Mouse (Mus musculus) stomach, postnatal 0 days (tissue): Measurements from ENCODE around the gene Atp2a2. TPM values are rescaled to one million over a fixed set of nuclear protein-coding genes. Genes with fewer than 3 reads are reported as not detected.

ENCODE experiments used
- ATAC-seq: fragments of 200-750 bp; cut with Nextera tagmentation; 2 replicates; pipeline ENCODE4 v1.8.0; 2017; ENCODE audit not compliant: low FRiP score, low TSS enrichment
- DNase-seq: peaks from one replicate; pipeline ENCODE4 v3.0.0-alpha.2; 2016; ENCODE audit warnings: low spot score
- H3K27ac ChIP-seq: fragments of 300-500 bp; sonication (generic); replicated peaks from 2 replicates; pipeline ENCODE4 v1.5.1; 2014; ENCODE audit warnings: mild to moderate bottlenecking, control low read depth
- H3K27me3 ChIP-seq: fragments of 300-500 bp; sonication (generic); 2 replicates; pipeline ENCODE4 v1.6.1; 2014; ENCODE audit warnings: low read length; ENCODE audit not compliant: control insufficient read depth, insufficient read depth
- H3K36me3 ChIP-seq: fragments of 300-500 bp; sonication (generic); 2 replicates; pipeline ENCODE4 v1.6.1; 2014; ENCODE audit warnings: low read length, mixed read lengths; ENCODE audit not compliant: control insufficient read depth, insufficient read depth
- H3K4me1 ChIP-seq: fragments of 300-500 bp; sonication (generic); replicated peaks from 2 replicates; pipeline ENCODE4 v1.6.1; 2014; ENCODE audit warnings: antibody characterized with exemption; ENCODE audit not compliant: control insufficient read depth, insufficient read depth
- H3K4me2 ChIP-seq: fragments of 300-500 bp; sonication (generic); replicated peaks from 2 replicates; pipeline ENCODE4 v1.6.1; 2014; ENCODE audit warnings: low read depth, mild to moderate bottlenecking, control low read depth, moderate library complexity
- H3K4me3 ChIP-seq: fragments of 300-500 bp; sonication (generic); 2 replicates; pipeline ENCODE4 v1.5.1; 2014; ENCODE audit warnings: low read depth, low read length, control low read depth
- H3K9ac ChIP-seq: fragments of 300-500 bp; sonication (generic); 2 replicates; pipeline ENCODE4 v1.6.1; 2014; ENCODE audit warnings: mild to moderate bottlenecking, low read length, control low read depth, mixed read lengths
- H3K9me3 ChIP-seq: fragments of 300-500 bp; sonication (generic); 2 replicates; pipeline ENCODE4 v1.6.1; 2016; ENCODE audit warnings: low read length; ENCODE audit not compliant: control insufficient read depth
- CTCF ChIP-seq: IDR thresholded peaks from 2 replicates; pipeline ENCODE4 v1.5.1; 2016; ENCODE audit warnings: antibody characterized with exemption, low read depth, mild to moderate bottlenecking, moderate library complexity
- EP300 ChIP-seq: optimal IDR thresholded peaks from 2 replicates; pipeline ENCODE3; 2016; ENCODE audit warnings: antibody characterized with exemption
- WGBS: fragments of 180-500 bp; shearing (Covaris S2); extraction: QIAGEN DNeasy Blood & Tissue Kit; methylation state at CpG from one replicate; pipeline ENCODE4 v1.1.7; 2014; 5-methylcytosine and 5-hydroxymethylcytosine counted together
- polyA plus RNA-seq: library from polyadenylated mRNA; unstranded; fragments of >200 nt; fragmentation: Nextera tagmentation; extraction: Ambion mirVana; gene quantifications from 2 replicates; pipeline ENCODE4 v1.2.1, GENCODE M21; 2015

Atp2a2 gene
- polyA plus RNA-seq, 1 experiment from 2014 or later: 24.0 TPM

DNA sequence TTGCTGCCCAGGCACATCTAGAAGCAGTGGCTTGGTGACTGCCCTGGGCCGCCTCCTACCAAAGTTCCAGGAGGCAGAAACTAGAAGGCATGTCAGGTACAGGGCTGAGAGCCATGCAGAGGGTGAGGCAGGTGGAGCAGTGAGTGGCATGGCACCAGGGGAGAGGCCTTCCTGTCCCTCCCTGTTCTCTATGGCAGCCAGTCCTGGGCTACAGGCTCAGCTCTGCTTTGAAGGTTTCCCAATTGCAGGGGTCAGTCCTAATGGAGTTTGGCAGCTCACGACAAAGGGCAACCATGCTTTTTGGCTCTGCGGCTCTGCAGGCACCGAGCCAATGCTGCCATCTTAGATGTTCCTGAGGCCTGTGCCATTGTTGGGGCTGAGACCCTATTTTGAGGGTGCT lies 47.6 kb downstream of the Atp2a2 start:
- H3K9me3 ChIP-seq: no peaks in the 10 kb centered on the region
- H3K4me1 ChIP-seq: no peaks in the 10 kb centered on the region
- DNase-seq: no peak
- H3K27me3 ChIP-seq: no peaks in the 10 kb centered on the region
- TF ChIP-seq CTCF (no peak), EP300 (no peak)
- H3K4me2 ChIP-seq: no peak overlapping the region
- no peak overlapping the region for H3K9ac ChIP-seq
- no peak for ATAC-seq
- H3K36me3 ChIP-seq: peaks cover 33% of the 10 kb centered on the region
- no peak overlapping the region for H3K4me3 ChIP-seq
- no peak overlapping the region for H3K27ac ChIP-seq
- 75% methylated on average over 4 of the region's 4 CpGs for WGBS

DNA sequence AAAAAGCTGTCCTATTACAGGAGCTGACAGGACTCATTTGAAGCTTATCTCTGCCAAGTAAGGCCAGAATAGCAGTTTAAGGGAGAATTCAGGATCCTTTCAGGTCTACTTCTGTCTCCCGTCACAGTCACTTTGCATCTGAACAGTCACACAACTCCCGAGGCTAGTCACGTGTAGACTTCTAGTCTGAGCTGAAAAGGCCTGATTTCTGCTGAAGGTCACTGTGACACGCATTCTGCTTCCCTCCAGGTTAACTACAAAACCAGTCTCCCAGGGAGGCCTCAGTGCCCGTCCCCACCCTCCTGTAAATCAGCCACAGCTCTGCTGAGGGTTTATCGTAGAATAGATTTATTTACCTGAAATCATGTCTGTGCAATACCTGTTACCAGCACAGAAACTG lies 48.8 kb downstream of the Atp2a2 start:
- Histone ChIP-seq H3K4me2 (no peak overlapping the region), H3K4me3 (no peak overlapping the region), H3K27ac (no peak overlapping the region), H3K9ac (no peak overlapping the region), H3K27me3 (no peaks in the 10 kb centered on the region), H3K4me1 (no peaks in the 10 kb centered on the region), H3K36me3 (peaks cover 21% of the 10 kb centered on the region), H3K9me3 (no peaks in the 10 kb centered on the region)
- no peak for TF ChIP-seq EP300
- no peak for ATAC-seq
- DNase-seq: no peak
- 72% methylated on average over 6 of the region's 6 CpGs for WGBS

DNA sequence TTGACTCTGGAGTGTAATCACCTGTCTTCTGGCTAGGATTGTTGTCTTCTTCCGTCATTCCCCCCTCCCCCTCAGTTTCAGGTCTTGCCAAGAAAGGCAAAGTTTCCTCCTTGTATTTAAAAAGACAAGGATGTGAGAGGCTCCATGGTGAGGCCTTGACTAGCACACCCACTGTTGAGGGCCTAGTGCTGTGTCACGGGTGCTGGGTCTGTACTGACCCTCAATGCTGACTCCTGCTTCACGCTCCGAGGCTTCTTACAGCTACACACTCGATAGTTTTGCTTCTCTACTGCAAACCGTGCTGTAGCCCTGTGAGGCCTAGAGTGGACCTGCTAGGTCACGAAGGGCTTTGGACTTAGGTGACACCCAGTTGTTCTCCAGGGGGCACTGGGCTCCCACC lies 49.8 kb downstream of the Atp2a2 start:
- H3K4me1 ChIP-seq: no peaks in the 10 kb centered on the region
- no peaks in the 10 kb centered on the region for H3K27me3 ChIP-seq
- WGBS: 70% methylated on average over 7 of the region's 7 CpGs
- H3K27ac ChIP-seq: no peak overlapping the region
- no peak overlapping the region for H3K9ac ChIP-seq
- peaks cover 16% of the 10 kb centered on the region for H3K36me3 ChIP-seq
- no peak overlapping the region for H3K4me3 ChIP-seq
- DNase-seq (no peak), ATAC-seq (no peak)
- no peak overlapping the region for H3K4me2 ChIP-seq
- TF ChIP-seq EP300 (no peak), CTCF (no peak)
- H3K9me3 ChIP-seq: no peaks in the 10 kb centered on the region

DNA sequence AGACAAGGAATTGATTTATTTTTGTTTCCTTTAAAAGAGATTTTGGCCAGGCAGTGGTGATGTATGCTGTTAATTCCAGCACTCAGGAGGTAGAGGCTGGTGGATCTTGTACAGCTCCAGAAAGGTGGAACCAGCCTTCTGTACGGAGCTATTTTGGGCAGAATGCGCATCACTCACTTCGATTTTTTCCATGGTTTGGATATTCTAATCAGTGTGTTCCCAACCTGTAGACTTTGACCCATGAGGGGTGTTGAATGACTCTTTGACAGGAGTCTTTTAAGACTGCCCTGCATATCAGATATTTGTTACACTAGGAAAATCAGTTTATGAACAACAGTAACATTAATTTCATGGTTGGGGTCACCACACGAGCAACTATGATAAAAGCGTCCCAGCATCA lies 50.7 kb downstream of the Atp2a2 start:
- no peak for DNase-seq
- no peak for ATAC-seq
- H3K4me1 ChIP-seq: no peaks in the 10 kb centered on the region
- peaks cover 16% of the 10 kb centered on the region for H3K36me3 ChIP-seq
- no peaks in the 10 kb centered on the region for H3K9me3 ChIP-seq
- no peak overlapping the region for H3K4me3 ChIP-seq
- TF ChIP-seq EP300 (no peak), CTCF (no peak)
- 74% methylated on average over 5 of the region's 5 CpGs for WGBS
- H3K4me2 ChIP-seq: no peak overlapping the region
- H3K9ac ChIP-seq: no peak overlapping the region
- H3K27ac ChIP-seq: 0 out of 2 replicates have a peak overlapping the region, but pooled peaks have one; percentile 24
- no peaks in the 10 kb centered on the region for H3K27me3 ChIP-seq

DNA sequence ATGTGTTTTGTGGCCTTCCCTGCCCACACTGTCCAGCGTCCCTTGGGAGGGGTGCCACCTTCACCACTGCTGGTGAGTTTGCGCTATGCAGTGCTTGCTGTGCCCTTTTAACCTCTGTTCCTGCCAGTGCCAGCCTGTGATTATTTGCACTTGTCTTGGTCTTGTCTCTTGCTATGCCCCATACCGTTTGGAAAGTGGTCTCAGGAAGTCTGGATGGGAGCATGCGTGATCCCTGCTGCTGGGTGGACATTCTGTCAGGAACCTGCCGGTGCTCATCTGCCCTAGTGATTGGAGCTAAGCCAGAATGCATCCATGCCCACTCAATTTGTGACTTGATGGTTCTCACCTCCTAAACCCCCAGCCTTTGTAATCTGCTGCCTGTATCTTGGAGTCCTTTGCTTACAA lies 51.1 kb downstream of the Atp2a2 start:
- Histone ChIP-seq H3K9ac (no peak overlapping the region), H3K4me3 (no peak overlapping the region), H3K4me2 (no peak overlapping the region), H3K36me3 (peaks cover 15% of the 10 kb centered on the region), H3K27ac (no peak overlapping the region), H3K4me1 (no peaks in the 10 kb centered on the region), H3K9me3 (no peaks in the 10 kb centered on the region), H3K27me3 (no peaks in the 10 kb centered on the region)
- DNase-seq (no peak), ATAC-seq (no peak)
- TF ChIP-seq EP300 (no peak), CTCF (no peak)
- 53% methylated on average over 5 of the region's 5 CpGs for WGBS

DNA sequence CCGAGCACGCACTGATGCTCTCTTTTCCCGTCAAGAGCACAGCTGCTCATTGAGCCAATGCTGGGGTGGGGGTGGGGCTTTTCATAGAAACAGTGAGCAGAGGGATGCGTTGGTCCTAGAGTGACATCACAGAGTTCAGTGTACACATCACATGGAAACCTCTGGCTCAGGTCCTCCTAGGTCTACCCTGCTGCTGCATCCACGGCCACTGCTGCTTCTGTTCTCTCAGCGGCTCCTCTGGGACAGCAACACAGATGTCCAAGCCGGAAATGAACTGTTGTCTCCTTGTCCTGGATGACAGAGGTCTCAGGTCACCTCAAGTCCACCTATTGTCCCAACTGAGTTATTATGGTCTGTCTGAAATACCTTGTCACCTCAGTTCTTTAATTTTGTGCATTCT lies 52.1 kb downstream of the Atp2a2 start:
- DNase-seq (no peak), ATAC-seq (no peak)
- no peak overlapping the region for H3K4me3 ChIP-seq
- no peak overlapping the region for H3K4me2 ChIP-seq
- no peaks in the 10 kb centered on the region for H3K9me3 ChIP-seq
- H3K27me3 ChIP-seq: no peaks in the 10 kb centered on the region
- peaks cover 11% of the 10 kb centered on the region for H3K36me3 ChIP-seq
- H3K4me1 ChIP-seq: no peaks in the 10 kb centered on the region
- H3K9ac ChIP-seq: no peak overlapping the region
- no peak for TF ChIP-seq CTCF
- TF ChIP-seq EP300: no peak
- 69% methylated on average over 7 of the region's 7 CpGs for WGBS
- H3K27ac ChIP-seq: no peak overlapping the region
